Mouse (Mus musculus) erythroblast, embryonic 14.5 days (primary cell): ENCODE data around the gene Morn5. TPM values are rescaled to one million over a fixed set of nuclear protein-coding genes. Genes with fewer than 3 reads are reported as not detected.

ENCODE experiments used
- H3K27me3 ChIP-seq: 2 replicates; pipeline ENCODE4 v1.6.1; 2012; ENCODE audit warnings: inconsistent platforms; ENCODE audit not compliant: control insufficient read depth
- H3K36me3 ChIP-seq: 2 replicates; pipeline ENCODE4 v1.6.1; 2012; ENCODE audit warnings: mild to moderate bottlenecking, inconsistent platforms; ENCODE audit not compliant: control insufficient read depth
- H3K4me1 ChIP-seq: 2 replicates; pipeline ENCODE4 v1.6.1; 2012; ENCODE audit warnings: inconsistent platforms; ENCODE audit not compliant: control insufficient read depth
- H3K4me3 ChIP-seq: replicated peaks from 2 replicates; pipeline ENCODE3; 2012; ENCODE audit warnings: moderate library complexity, mild to moderate bottlenecking, inconsistent platforms
- H3K9me3 ChIP-seq: 2 replicates; pipeline ENCODE4 v1.6.1; 2012; ENCODE audit warnings: low read length, inconsistent platforms, mixed read lengths; ENCODE audit not compliant: control insufficient read depth
- GATA1 ChIP-seq: IDR thresholded peaks from 2 replicates; pipeline ENCODE4 v1.6.1; 2012; ENCODE audit warnings: low read length, inconsistent platforms, mixed read lengths
- TAL1 ChIP-seq: IDR thresholded peaks from 3 replicates; pipeline ENCODE4 v1.6.1; 2012; ENCODE audit warnings: low read length, inconsistent platforms, mixed read lengths
- polyA plus RNA-seq: library from polyadenylated mRNA; stranded (reverse); fragments of >175 nt; gene quantifications from 2 replicates; pipeline ENCODE4 v1.2.3, GENCODE M21; 2012

Morn5 gene
- polyA plus RNA-seq, 1 experiment: not detected

DNA sequence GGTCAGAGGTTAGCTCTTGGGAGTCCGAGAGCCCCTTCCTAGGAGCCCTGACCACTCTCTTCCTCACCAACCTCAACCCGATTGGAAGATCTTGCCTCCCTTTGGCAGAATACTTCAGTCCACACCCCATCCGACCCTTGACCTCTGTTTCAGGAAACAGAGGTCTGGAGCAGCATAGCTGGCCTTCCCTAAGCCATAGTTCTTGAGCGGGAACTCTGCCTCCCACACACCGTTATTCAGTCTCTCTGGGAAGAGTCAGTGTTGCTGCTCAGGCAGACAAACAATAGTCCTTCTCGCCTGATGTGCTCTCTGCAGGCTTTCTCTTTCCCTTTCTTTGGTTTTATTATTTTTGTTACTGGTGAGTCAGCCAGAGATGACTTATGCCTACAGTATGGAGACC, 50.5 kb downstream of the Morn5 start:
- H3K4me3 ChIP-seq: no peak overlapping the region
- H3K36me3 ChIP-seq: no peaks in the 10 kb centered on the region
- TF ChIP-seq TAL1: no peak
- no peak for TF ChIP-seq GATA1
- H3K4me1 ChIP-seq: no peaks in the 10 kb centered on the region
- H3K9me3 ChIP-seq: peaks cover 7% of the 10 kb centered on the region; the same call in 1 of the 2 replicates
- H3K27me3 ChIP-seq: peaks cover 100% of the 10 kb centered on the region

DNA sequence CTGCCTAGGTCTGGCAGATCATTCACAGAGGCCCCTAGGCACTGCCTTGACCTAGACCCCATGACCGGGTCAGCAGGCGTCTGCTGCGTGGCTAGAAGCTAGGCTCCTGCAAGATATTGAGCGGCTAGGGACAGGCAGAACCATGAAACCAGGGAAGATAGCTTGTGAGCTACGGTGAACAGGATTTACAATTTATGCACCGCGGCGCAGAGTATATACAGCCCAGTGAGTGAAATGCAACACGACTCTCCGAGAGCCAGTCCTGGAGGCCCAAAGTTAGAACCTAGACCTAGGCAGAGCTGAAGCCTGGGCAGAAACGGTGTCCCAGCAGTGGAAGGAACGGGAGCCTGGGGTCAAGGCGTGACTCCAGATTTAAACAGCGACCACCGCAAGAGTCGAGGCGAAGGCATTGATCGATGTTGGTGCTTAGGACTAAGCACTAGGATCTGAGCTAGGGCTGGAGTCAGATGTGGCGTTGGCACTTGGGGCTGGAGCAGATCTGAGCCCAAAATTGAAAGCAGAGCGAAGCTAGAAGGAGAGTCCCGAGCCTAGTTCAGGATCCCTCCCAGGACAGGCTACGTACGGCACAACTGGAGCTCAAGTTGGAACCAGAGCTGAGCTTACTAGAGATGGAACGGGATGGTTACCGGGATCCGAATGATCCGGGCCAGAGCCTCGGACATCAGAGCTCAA, 52.8 kb downstream of the Morn5 start:
- no peaks in the 10 kb centered on the region for H3K4me1 ChIP-seq
- H3K27me3 ChIP-seq: peaks cover 100% of the 10 kb centered on the region
- H3K36me3 ChIP-seq: no peaks in the 10 kb centered on the region
- H3K9me3 ChIP-seq: peaks cover 7% of the 10 kb centered on the region; the same call in 1 of the 2 replicates
- H3K4me3 ChIP-seq: no peak overlapping the region
- TF ChIP-seq TAL1: no peak
- TF ChIP-seq GATA1: no peak

DNA sequence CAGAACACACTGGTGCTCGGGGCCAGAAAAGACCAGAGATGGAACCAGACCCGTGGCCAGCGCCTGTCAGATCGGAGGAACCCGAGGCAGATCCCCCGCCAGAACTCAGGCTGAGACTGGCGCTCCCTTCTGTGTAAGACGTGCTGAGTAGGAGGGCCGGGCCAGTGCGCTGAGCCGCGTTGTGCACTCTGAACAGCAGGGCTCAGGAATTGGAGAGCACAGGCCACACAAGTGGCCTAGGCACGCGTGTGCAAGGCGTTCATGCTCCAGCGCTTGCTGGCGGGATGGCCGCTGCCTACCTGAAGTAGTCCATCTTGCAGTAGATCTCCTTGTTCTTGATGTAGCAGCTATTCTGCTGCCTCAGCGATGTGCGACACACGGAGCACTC, 53.3 kb downstream of the Morn5 start:
- TF ChIP-seq TAL1 (no peak), GATA1 (no peak)
- Histone ChIP-seq H3K36me3 (no peaks in the 10 kb centered on the region), H3K4me1 (no peaks in the 10 kb centered on the region), H3K9me3 (peaks cover 7% of the 10 kb centered on the region; the same call in 1 of the 2 replicates), H3K4me3 (no peak overlapping the region), H3K27me3 (peaks cover 100% of the 10 kb centered on the region)

DNA sequence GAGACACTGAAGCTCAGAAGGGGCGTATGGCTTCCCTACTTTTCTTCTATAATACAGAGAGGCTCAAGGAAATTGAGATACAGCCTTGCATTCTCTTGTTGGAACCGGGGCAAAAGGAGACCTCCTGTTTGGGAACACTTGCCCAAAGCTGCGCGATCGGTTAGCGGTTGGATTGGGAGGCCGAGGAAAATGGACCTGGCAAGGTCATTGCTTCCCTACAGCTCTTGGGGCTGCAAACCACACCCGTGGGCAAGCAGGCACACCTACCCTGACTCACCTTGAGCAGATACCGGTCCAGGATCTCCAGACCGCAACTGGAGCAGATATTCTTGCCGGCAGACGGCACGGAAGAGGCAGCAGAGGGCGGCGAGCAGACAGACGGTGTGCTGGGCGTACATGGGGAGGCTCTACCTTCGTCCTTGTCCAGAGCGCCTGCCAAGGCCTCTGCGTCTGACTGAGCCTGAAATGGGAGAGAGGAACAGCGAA, 53.9 kb downstream of the Morn5 start:
- Histone ChIP-seq H3K4me3 (no peak overlapping the region), H3K27me3 (peaks cover 100% of the 10 kb centered on the region), H3K36me3 (no peaks in the 10 kb centered on the region), H3K4me1 (no peaks in the 10 kb centered on the region), H3K9me3 (peaks cover 7% of the 10 kb centered on the region; the same call in 1 of the 2 replicates)
- no peak for TF ChIP-seq GATA1

DNA sequence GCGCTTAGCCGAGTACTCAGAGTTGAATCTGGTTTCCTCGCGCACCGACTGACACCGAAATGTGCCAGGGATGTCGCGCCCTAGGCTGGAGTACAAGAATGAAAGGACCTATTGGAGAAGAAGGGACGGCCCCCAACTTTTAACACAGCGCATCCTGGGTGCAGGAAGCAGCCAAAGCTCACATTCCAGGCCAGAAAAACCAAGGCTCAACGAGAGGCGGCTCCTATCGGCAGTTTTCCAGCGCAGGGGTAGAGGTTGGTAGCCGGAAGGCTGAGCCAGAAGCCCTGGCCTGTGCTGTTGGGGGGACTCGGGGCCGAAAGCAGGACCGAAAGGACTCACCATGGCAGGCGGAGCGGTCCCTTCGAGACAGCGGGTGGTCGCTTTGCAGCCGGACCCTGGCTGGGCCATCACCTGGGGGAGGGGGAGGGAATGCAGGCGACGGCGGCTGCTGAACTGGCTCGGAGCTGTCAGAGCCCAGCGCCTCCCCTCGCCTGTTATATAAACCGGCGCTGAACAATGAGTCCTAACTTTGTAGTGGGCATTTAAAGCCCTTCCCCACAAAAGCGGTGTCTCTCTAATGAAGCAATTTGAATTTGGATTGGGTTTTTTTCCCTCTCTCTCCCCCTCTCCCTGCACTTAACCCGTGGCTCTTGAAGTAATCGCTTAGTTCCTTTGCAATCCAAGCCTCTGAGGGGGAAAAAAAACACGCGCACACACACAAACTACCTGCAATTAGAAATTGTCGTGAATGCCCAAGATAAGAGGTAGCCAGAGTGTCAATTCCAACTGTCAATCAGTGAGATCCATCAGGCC, 54.5 kb downstream of the Morn5 start:
- H3K4me3 ChIP-seq: no peak overlapping the region
- no peaks in the 10 kb centered on the region for H3K4me1 ChIP-seq
- TF ChIP-seq GATA1: no peak
- no peak for TF ChIP-seq TAL1

DNA sequence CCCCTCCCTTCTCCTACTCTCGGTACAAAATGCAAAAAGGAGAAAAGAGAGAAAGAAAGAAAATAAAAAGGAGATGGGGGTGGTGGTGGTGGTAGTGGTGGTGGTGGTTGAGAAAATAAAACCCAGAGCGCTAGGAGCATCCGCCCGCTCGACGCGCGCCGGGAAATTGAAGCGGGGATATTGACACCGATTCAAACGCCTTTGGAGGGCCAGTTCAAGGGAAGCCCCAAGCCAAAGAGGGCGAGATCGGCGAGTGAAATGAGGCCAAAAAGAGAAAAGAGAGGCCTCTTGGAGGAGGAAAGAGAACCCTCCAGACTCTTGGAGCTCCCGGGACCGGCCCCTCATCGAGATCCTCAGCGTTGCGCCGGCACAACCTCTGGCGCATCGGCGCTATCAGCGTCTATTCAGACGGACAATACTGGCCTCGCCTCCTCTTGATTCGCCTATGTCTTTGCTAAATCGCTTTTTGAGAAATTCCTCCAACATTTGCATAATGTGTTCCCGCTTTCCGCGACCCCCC, 55.2 kb downstream of the Morn5 start:
- TF ChIP-seq GATA1 (no peak), TAL1 (no peak)
- no peak overlapping the region for H3K4me3 ChIP-seq
- H3K27me3 ChIP-seq: peaks cover 100% of the 10 kb centered on the region

More for the DNA sequence above, 54.5 kb downstream of the Morn5 start:
- peaks cover 100% of the 10 kb centered on the region for H3K27me3 ChIP-seq
- H3K9me3 ChIP-seq: peaks cover 7% of the 10 kb centered on the region; the same call in 1 of the 2 replicates
- no peaks in the 10 kb centered on the region for H3K36me3 ChIP-seq

DNA sequence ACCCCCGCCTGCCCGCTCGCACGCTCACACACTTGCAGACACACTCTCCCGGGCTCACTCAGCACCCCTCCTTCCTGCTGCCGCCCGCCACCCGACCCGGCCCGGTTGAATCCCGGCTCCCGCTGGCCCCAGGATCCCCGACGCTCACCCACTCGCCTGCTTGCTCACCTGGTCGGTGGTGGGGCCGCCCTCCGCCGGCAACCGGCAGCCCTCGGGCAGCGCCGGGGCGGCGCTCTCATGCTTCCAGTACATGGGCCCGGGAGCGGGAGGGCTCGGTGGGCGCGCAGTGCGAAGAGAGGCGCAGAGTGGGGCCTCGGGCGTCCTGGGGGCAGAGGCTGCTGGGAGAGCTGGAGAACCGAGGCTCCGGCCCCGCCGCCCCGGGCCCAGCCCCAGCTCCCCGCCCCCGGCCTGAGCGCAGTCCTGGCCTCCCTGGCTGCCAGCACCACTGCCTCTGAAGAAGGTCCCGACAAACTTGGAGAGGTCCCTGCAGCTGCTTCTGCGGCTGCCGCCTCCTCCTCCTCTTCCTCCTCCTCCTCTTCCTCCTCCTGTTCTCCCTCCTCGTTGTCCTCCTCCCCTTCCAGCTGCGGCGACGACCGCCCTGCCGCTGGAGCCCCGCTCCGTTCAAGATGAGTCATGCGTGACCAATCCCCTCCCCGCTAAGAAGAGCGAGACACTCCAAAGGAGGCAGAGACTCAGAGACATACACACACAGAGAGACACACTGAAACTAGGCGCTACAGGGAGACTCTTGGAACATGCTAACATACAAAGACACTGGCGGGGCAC, 55.9 kb downstream of the Morn5 start, which contains the start of gene Lhx6:
TSS of gene Lhx6 (minus strand) at position 453 of the 786 bp plus-strand sequence.
- peaks cover 7% of the 10 kb centered on the region; the same call in 1 of the 2 replicates for H3K9me3 ChIP-seq
- H3K4me3 ChIP-seq: no peak within 1 kb of the TSS
- H3K27me3 ChIP-seq: peaks cover 99% of the 10 kb centered on the region
- H3K4me1 ChIP-seq: no peaks in the 10 kb centered on the region
- H3K36me3 ChIP-seq: no peaks in the 10 kb centered on the region
- TF ChIP-seq GATA1 (no peak), TAL1 (no peak)

More for the DNA sequence above, 55.2 kb downstream of the Morn5 start:
- H3K4me1 ChIP-seq: no peaks in the 10 kb centered on the region
- no peaks in the 10 kb centered on the region for H3K36me3 ChIP-seq
- peaks cover 7% of the 10 kb centered on the region; the same call in 1 of the 2 replicates for H3K9me3 ChIP-seq

DNA sequence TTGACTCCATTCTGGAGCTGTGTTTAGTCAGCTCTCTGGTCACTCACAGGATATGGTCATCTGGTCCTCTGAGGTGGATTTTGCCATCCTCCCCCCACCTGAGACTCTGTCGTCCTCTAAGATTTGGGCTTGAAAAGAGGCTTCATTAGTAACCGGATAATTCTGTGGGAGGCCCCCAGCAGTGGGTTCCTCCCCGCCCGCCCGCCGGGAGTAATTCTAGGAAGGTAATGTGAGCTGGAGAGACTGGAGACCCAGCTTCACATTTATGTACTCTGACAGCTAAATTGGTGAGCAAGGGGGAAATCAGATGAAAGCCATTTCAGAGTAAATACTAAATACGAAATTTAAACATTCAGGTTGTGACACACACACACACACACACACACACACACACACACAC, 59.4 kb downstream of the Morn5 start:
- H3K9me3 ChIP-seq: peaks cover 2% of the 10 kb centered on the region; the same call in 1 of the 2 replicates
- no peak for TF ChIP-seq TAL1
- TF ChIP-seq GATA1: no peak

More for the DNA sequence above, 59.4 kb downstream of the Morn5 start:
- H3K4me3 ChIP-seq: no peak overlapping the region
- H3K27me3 ChIP-seq: peaks cover 84% of the 10 kb centered on the region
- H3K4me1 ChIP-seq: no peaks in the 10 kb centered on the region
- no peaks in the 10 kb centered on the region for H3K36me3 ChIP-seq
